Mouse (Mus musculus) kidney, embryonic 16.5 days (tissue): ENCODE measurements at regions not wholly inside any gene's neighbourhood (a gene's known extent, or its start where the extent isn't known, plus 50 kb on each side); places are given as distances from the start of the nearest gene placed in this dataset.

Experiments used
- ATAC-seq: fragments of 200-750 bp; cut with Nextera tagmentation; 2 replicates; pipeline ENCODE4 v1.8.0; 2017; ENCODE audit warnings: moderate TSS enrichment; ENCODE audit not compliant: low FRiP score, low TSS enrichment
- H3K27ac ChIP-seq: fragments of 300-500 bp; sonication (generic); 2 replicates; pipeline ENCODE4 v1.5.1; 2014; ENCODE audit warnings: low read length
- H3K27me3 ChIP-seq: fragments of 300-500 bp; sonication (generic); 2 replicates; pipeline ENCODE4 v1.6.1; 2014; ENCODE audit warnings: low read length, control low read depth, mixed read lengths; ENCODE audit not compliant: insufficient read depth
- H3K36me3 ChIP-seq: fragments of 300-500 bp; sonication (generic); 2 replicates; pipeline ENCODE4 v1.6.1; 2014; ENCODE audit warnings: low read length, control low read depth, mixed read lengths; ENCODE audit not compliant: insufficient read depth
- H3K4me1 ChIP-seq: fragments of 300-500 bp; sonication (generic); 2 replicates; pipeline ENCODE4 v1.6.1; 2014; ENCODE audit warnings: low read length, control low read depth, mixed read lengths; ENCODE audit not compliant: insufficient read depth
- H3K4me2 ChIP-seq: fragments of 300-500 bp; sonication (generic); replicated peaks from 2 replicates; pipeline ENCODE4 v1.6.1; 2014; ENCODE audit warnings: low read depth, low read length
- H3K4me3 ChIP-seq: fragments of 300-500 bp; sonication (generic); 2 replicates; pipeline ENCODE4 v1.5.1; 2014; ENCODE audit warnings: mild to moderate bottlenecking, low read length
- H3K9ac ChIP-seq: fragments of 300-500 bp; sonication (generic); replicated peaks from 2 replicates; pipeline ENCODE4 v1.6.1; 2014; ENCODE audit warnings: low read length
- H3K9me3 ChIP-seq: fragments of 300-500 bp; sonication (generic); 2 replicates; pipeline ENCODE4 v1.6.1; 2016; ENCODE audit warnings: low read length, control low read depth
- WGBS: fragments of 180-500 bp; shearing (Covaris S2); extraction: QIAGEN DNeasy Blood & Tissue Kit; methylation state at CpG from one replicate; pipeline ENCODE4 v1.1.7; 2014; 5-methylcytosine and 5-hydroxymethylcytosine counted together

DNA sequence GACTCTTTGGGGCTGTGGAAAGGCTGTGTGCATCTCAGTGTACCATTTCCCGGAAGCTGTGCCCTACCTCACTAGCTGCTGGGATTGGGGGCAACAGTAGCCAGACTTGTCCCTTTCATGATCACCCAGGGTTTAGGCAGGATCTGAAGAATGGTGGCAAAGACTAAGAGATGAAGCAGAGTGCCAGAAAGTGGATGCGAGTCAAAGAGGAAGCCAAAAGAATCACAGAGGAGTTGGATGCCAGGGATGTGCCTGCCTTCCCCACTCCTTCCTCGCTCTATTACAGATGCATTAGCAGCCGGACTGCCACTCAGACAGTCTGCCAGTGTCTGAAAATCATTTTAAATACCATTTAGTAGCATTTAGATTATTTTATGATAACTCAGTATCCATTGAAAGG, 271.5 kb upstream of the Slc24a2 start:
- Histone ChIP-seq H3K36me3 (no peaks in the 10 kb centered on the region), H3K9me3 (no peaks in the 10 kb centered on the region), H3K4me3 (no peak overlapping the region), H3K27ac (no peak overlapping the region), H3K9ac (no peak overlapping the region), H3K4me2 (no peak overlapping the region), H3K27me3 (no peaks in the 10 kb centered on the region), H3K4me1 (no peaks in the 10 kb centered on the region)
- 89% methylated on average over 4 of the region's 4 CpGs for WGBS
- ATAC-seq: no peak

DNA sequence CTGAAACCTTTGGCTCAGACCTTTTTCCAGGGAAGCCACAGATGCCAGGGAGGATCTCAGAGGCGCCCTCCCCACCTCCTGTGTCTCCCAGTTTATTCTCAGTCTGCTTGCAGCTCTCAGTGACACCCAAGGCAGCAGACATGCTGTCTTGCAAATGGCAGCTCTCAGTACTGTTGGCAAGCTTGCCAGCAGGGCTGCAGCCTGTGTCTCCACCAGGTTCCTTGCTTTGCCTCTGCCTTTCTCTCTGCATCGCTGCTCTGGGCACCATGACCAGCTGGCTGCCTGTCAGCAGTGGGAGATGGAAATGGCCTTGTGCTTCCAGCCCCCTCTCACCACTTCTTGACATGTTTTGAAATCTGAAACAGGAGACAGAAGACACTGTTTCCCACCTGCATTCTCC, 270.2 kb upstream of the Slc24a2 start:
- Histone ChIP-seq H3K27ac (no peak overlapping the region), H3K4me2 (no peak overlapping the region), H3K9me3 (no peaks in the 10 kb centered on the region), H3K4me1 (no peaks in the 10 kb centered on the region), H3K36me3 (no peaks in the 10 kb centered on the region), H3K4me3 (no peak overlapping the region), H3K9ac (no peak overlapping the region), H3K27me3 (no peaks in the 10 kb centered on the region)
- 70% methylated on average over 2 of the region's 2 CpGs for WGBS
- peak; percentile 59; the same call in 1 of the 2 replicates for ATAC-seq

DNA sequence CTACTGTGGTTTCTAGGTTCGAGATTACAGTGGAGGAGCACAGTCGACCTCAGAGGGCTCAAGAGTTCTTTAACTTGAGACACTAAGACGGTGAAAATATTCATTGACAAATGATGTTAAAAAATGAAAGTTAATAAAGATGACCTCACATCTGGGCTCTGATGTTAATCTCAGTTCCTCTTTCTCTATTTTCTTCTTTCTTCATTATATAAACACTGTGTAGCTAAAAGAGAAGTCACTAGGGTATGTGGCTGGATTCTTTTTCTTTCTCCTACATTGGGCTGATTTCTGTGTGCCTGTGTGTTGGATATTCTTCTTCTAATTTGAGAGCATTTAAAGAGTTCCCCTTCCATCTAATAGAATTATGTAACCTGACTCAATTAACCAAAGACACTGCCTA, 257.5 kb upstream of the Slc24a2 start:
- Histone ChIP-seq H3K27me3 (no peaks in the 10 kb centered on the region), H3K27ac (no peak overlapping the region), H3K9ac (no peak overlapping the region), H3K4me1 (no peaks in the 10 kb centered on the region), H3K4me2 (no peak overlapping the region), H3K4me3 (no peak overlapping the region), H3K36me3 (no peaks in the 10 kb centered on the region), H3K9me3 (0 out of 2 replicates have a peak, but pooled peaks cover 3% of the 10 kb centered on the region)
- ATAC-seq: no peak
- 87% methylated on average over 3 of the region's 3 CpGs for WGBS

DNA sequence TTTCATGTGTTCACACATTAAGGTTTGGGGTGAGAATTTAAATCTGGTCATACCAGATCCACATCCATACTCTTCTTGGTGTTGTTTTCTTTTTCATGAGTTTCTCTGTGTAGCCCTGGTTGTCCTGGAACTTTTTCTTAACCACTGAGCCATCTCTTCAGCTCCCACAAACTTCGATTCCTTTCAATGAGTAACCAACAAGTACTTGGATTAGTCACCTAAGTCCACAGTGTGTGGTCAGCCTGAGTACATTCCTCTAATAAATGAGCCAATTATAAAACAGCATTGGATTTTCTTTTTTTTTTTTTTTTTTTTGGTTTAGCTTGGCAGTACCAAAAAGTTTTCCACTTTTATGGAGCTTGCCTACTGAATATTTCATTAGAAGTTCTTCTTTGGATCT, 245.3 kb upstream of the Slc24a2 start:
- Histone ChIP-seq H3K4me3 (no peak overlapping the region), H3K9ac (no peak overlapping the region), H3K9me3 (no peaks in the 10 kb centered on the region), H3K4me1 (0 out of 2 replicates have a peak, but pooled peaks cover 5% of the 10 kb centered on the region), H3K27ac (no peak overlapping the region), H3K4me2 (no peak overlapping the region), H3K36me3 (no peaks in the 10 kb centered on the region), H3K27me3 (no peaks in the 10 kb centered on the region)
- ATAC-seq: no peak
- 71% methylated on average over 1 of the region's 1 CpGs for WGBS

DNA sequence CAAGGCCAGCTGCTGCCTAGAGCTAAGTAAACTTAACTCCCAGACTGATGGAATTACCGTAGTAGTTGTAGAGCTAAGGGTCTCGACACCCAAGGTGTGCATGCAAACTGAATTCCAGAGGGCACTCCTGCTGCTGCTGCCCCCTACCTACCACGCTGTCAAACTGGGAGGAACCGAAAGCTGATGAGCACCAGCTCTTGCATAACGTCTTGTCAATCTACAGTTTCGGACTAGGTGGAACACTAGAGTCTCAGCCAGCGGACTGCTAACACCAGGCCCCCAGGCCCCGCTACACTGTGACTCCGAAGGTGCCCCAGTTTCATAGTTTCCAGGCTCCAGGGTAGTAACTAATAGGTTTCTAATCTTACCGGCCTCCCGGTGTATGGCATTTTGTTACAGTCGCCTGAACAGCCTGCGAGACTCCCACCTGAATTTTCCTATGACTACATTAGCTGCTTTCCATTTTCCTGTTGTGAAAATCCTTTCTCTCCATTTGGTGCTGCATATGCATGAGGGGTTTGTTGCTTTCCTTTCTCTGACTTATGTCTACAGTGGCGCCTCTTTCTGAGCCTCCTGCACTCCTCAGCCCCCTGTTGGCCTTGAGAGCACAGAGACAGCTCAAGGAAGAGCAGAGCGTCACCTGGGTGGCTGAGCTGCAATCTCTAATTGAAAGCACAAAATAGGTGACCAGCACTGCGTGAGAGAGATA, 243.2 kb upstream of the Slc24a2 start:
- Histone ChIP-seq H3K9me3 (no peaks in the 10 kb centered on the region), H3K36me3 (no peaks in the 10 kb centered on the region), H3K4me3 (no peak overlapping the region), H3K27me3 (no peaks in the 10 kb centered on the region), H3K4me1 (0 out of 2 replicates have a peak, but pooled peaks cover 5% of the 10 kb centered on the region), H3K27ac (no peak overlapping the region), H3K4me2 (no peak overlapping the region), H3K9ac (no peak overlapping the region)
- 89% methylated on average over 16 of the region's 16 CpGs for WGBS
- no peak for ATAC-seq

DNA sequence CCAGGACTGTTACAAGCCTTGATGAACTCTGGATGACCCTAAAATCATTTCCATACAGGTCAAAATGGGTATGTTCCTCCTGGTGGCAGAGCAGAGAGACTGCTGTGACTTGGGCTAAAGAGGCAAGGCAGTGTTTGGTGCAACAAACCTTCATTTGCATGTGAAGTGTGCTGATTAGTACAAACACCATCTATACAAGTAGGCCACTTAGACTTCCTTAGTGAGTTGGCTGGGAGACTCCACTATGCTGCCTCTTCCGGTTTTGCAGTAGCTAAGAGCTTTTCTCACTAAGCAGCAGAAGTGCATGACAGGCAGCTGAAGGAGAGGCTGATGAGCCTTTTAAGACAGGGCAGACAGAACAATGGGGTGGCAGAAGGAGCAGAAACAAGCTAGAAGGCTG, 242.5 kb upstream of the Slc24a2 start:
- whole genome bisulfite sequencing: 72% methylated on average over 1 of the region's 1 CpGs
- Histone ChIP-seq H3K27me3 (no peaks in the 10 kb centered on the region), H3K9me3 (no peaks in the 10 kb centered on the region), H3K4me3 (no peak overlapping the region), H3K4me2 (no peak overlapping the region), H3K36me3 (no peaks in the 10 kb centered on the region), H3K4me1 (0 out of 2 replicates have a peak, but pooled peaks cover 5% of the 10 kb centered on the region), H3K27ac (no peak overlapping the region), H3K9ac (no peak overlapping the region)
- ATAC-seq: no peak

DNA sequence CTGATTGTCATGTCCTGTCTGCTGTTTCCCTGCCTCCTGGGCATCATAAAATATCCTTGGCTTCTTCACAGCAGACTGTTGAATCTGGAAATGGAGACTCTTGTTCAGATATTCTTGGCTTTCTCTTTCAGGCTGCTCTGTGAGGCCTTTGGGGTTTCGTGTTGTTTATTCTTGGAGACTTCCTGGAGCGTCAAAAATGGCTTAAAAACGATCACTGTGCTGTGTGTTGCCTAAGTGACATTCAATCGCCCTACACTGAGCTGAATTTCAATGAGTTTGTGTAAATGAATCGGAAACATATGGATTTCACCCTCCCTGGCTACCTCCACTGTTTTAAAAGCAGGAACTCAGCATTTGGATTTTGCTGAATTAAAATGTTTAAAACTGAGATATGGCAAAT, 241.1 kb upstream of the Slc24a2 start:
- H3K27ac ChIP-seq: no peak overlapping the region
- no peak overlapping the region for H3K4me3 ChIP-seq
- WGBS: 32% methylated on average over 5 of the region's 5 CpGs
- no peak for ATAC-seq
- H3K4me2 ChIP-seq: no peak overlapping the region
- no peaks in the 10 kb centered on the region for H3K36me3 ChIP-seq
- H3K27me3 ChIP-seq: no peaks in the 10 kb centered on the region
- H3K9ac ChIP-seq: no peak overlapping the region
- H3K4me1 ChIP-seq: 0 out of 2 replicates have a peak, but pooled peaks cover 5% of the 10 kb centered on the region
- no peaks in the 10 kb centered on the region for H3K9me3 ChIP-seq

DNA sequence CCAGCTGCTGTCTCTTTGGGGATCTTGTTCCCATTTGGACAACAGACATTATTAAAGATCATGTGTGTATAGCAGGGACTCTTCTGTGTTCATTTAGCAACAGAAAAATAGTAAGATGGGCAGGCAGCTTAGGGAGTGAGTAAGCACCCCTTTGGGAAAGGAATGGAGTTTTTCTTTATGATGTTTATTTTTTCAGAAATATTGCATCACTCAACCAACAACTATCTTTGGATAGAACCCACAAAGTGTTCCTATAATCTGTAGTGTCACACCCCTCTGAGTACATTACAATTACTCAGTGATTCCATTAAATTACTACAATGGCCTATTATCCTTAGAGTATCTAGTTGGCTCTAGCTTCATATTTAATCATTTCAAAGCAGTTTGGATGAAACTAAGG, 237.3 kb upstream of the Slc24a2 start:
- no peak overlapping the region for H3K27ac ChIP-seq
- no peaks in the 10 kb centered on the region for H3K36me3 ChIP-seq
- no peak overlapping the region for H3K4me3 ChIP-seq
- H3K4me2 ChIP-seq: no peak overlapping the region
- no peak overlapping the region for H3K9ac ChIP-seq
- H3K27me3 ChIP-seq: no peaks in the 10 kb centered on the region
- no peak for ATAC-seq
- no peaks in the 10 kb centered on the region for H3K9me3 ChIP-seq
- H3K4me1 ChIP-seq: 0 out of 2 replicates have a peak, but pooled peaks cover 5% of the 10 kb centered on the region

DNA sequence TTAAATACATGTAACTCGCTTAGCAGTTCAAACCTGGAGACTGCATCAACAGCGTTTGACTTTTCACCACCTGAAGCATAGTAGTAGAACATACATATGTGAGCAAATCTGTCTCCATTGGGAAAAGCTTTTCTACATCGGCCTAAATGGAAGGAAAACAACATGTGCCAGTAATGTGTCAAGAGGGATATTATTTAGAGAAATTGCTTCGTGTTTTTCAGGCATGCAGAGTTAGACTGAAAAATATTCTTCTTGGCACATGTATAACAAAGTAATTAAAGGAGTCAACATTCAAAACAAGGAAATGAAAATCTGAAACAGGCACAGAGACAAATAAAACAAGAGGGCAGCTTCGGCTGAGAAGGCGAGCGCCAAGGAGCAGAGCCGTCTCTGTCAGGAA, 236.7 kb upstream of the Slc24a2 start:
- WGBS: 58% methylated on average over 8 of the region's 8 CpGs
- Histone ChIP-seq H3K36me3 (no peaks in the 10 kb centered on the region), H3K4me3 (no peak overlapping the region), H3K9me3 (no peaks in the 10 kb centered on the region), H3K4me1 (0 out of 2 replicates have a peak, but pooled peaks cover 5% of the 10 kb centered on the region), H3K4me2 (no peak overlapping the region), H3K27me3 (no peaks in the 10 kb centered on the region), H3K27ac (no peak overlapping the region), H3K9ac (no peak overlapping the region)
- no peak for ATAC-seq

DNA sequence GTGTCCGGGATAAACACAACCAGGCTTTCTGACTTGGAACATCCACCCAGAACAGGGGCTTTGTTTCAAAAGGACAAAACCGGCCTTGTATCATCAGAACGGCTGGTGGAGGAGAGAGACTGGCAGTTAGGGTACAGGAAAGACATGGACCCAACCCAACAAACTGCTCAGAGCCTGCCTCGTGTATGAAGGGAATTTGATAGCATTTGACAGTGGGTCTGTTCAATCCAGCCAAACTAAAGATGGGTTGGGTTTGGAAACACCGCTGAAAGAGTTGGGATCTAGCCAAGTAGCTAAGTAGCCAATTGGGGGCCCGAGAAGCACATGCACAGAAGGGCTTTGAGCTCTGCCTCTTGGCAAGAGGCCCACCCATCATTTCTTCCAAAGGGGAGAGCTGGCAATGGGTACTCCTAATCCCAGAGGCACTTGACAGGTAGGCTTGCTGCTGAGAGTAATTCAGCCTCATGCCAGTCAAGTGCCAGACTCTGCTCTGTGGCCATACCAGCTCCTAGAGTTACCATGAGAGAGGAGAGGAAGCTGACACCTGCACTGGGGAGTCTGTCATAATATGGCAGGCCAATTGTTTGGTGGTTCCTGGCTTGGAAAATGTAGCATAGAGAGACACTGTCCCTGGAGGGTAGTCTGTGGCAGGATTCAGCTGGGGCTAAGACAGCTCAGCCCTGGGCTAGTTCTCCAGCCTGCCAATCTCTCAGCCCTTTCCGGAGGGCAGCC, 231.1 kb upstream of the Slc24a2 start:
- Histone ChIP-seq H3K27me3 (no peaks in the 10 kb centered on the region), H3K4me2 (no peak overlapping the region), H3K4me3 (no peak overlapping the region), H3K9ac (no peak overlapping the region), H3K27ac (no peak overlapping the region), H3K36me3 (no peaks in the 10 kb centered on the region), H3K9me3 (no peaks in the 10 kb centered on the region), H3K4me1 (no peaks in the 10 kb centered on the region)
- 78% methylated on average over 7 of the region's 7 CpGs for WGBS
- no peak for ATAC-seq
